Mouse (Mus musculus) bone marrow, adult 2 months (tissue): ENCODE results near the gene Tifa. TPM values are rescaled to one million over a fixed set of nuclear protein-coding genes. Genes with fewer than 3 reads are reported as not detected.

Experiments
- H3K27ac ChIP-seq: fragments of 200-500 bp; 2 replicates; pipeline ENCODE4 v1.5.1; 2012; ENCODE audit warnings: low read depth, mild to moderate bottlenecking, control low read depth, inconsistent platforms, low read length; ENCODE audit not compliant: control insufficient read depth, poor library complexity, insufficient read depth
- H3K4me1 ChIP-seq: fragments of 200-500 bp; 2 replicates; pipeline ENCODE4 v1.6.1; 2011; ENCODE audit warnings: low read length; ENCODE audit not compliant: control insufficient read depth, insufficient read depth
- H3K4me3 ChIP-seq: fragments of 200-500 bp; replicated peaks from 2 replicates; pipeline ENCODE3; 2011; ENCODE audit warnings: mild to moderate bottlenecking, low read depth, low read length, control low read depth; ENCODE audit not compliant: control insufficient read depth
- CTCF ChIP-seq: fragments of 200-500 bp; IDR thresholded peaks from 2 replicates; pipeline ENCODE4 v1.5.1; 2011; ENCODE audit warnings: low read length, control low read depth; ENCODE audit not compliant: control insufficient read depth, insufficient read depth
- POLR2A ChIP-seq: fragments of 200-500 bp; IDR thresholded peaks from 2 replicates; pipeline ENCODE4 v1.6.1; 2011; ENCODE audit warnings: low read depth, mild to moderate bottlenecking, control low read depth, low read length, borderline replicate concordance; ENCODE audit not compliant: control insufficient read depth
- WGBS: fragments of 180-500 bp; shearing (Covaris S2); methylation state at CpG from one replicate; pipeline ENCODE4 v1.1.7; 2018; 5-methylcytosine and 5-hydroxymethylcytosine counted together
- polyA plus RNA-seq: library from polyadenylated mRNA; stranded (reverse); fragments of >200 nt; gene quantifications from 2 replicates; pipeline ENCODE4 v1.2.4, GENCODE M21; 2011; ENCODE audit warnings: low replicate concordance; ENCODE audit not compliant: missing spikeins, insufficient read depth, insufficient read length

Gene Tifa
- polyA plus RNA-seq, 1 experiment: 38.2 TPM

- no peak overlapping the region for H3K27ac ChIP-seq
Observed at GRCm38 (mm10) chr3:127850776-127851646, 61.4 kb downstream of the Tifa start.

GRCm38 (mm10) chr3:127852722-127853121, 63.1 kb downstream of the Tifa start:
- 87% methylated on average over 9 of the region's 9 CpGs for WGBS
- Histone ChIP-seq H3K4me1 (no peaks in the 10 kb centered on the region), H3K27ac (no peak overlapping the region), H3K4me3 (no peak overlapping the region)
- TF ChIP-seq CTCF (no peak), POLR2A (no peak)

More at GRCm38 (mm10) chr3:127850776-127851646, 61.4 kb downstream of the Tifa start:
- H3K4me3 ChIP-seq: no peak overlapping the region
- TF ChIP-seq CTCF: no peak
- no peak for TF ChIP-seq POLR2A
- WGBS: 78% methylated on average over 9 of the region's 9 CpGs
- H3K4me1 ChIP-seq: no peaks in the 10 kb centered on the region

- Histone ChIP-seq H3K27ac (no peak overlapping the region), H3K4me1 (no peaks in the 10 kb centered on the region), H3K4me3 (no peak overlapping the region)
- TF ChIP-seq CTCF: peak; percentile 93
- no peak for TF ChIP-seq POLR2A
- WGBS: 50% methylated on average over 15 of the region's 15 CpGs
Observed at GRCm38 (mm10) chr3:127853431-127854206, 64.0 kb downstream of the Tifa start.

- H3K4me3 ChIP-seq: no peak overlapping the region
- no peak for TF ChIP-seq POLR2A
- no peak for TF ChIP-seq CTCF
- no peaks in the 10 kb centered on the region for H3K4me1 ChIP-seq
- 90% methylated on average over 11 of the region's 11 CpGs for WGBS
- no peak overlapping the region for H3K27ac ChIP-seq
Observed at GRCm38 (mm10) chr3:127861340-127861739, 71.7 kb downstream of the Tifa start.

- no peaks in the 10 kb centered on the region for H3K4me1 ChIP-seq
- no peak for TF ChIP-seq POLR2A
- TF ChIP-seq CTCF: no peak
- no peak overlapping the region for H3K27ac ChIP-seq
- H3K4me3 ChIP-seq: no peak overlapping the region
- 17% methylated on average over 4 of the region's 4 CpGs for WGBS
Observed at GRCm38 (mm10) chr3:127862479-127862878, 72.9 kb downstream of the Tifa start.

GRCm38 (mm10) chr3:127863571-127863970, 74.0 kb downstream of the Tifa start:
- no peak overlapping the region for H3K27ac ChIP-seq
- 70% methylated on average over 3 of the region's 3 CpGs for WGBS
- TF ChIP-seq POLR2A (no peak), CTCF (no peak)
- H3K4me1 ChIP-seq: no peaks in the 10 kb centered on the region
- no peak overlapping the region for H3K4me3 ChIP-seq

GRCm38 (mm10) chr3:127864242-127864641, 74.6 kb downstream of the Tifa start:
- WGBS: 83% methylated on average over 2 of the region's 2 CpGs
- Histone ChIP-seq H3K4me3 (no peak overlapping the region), H3K4me1 (no peaks in the 10 kb centered on the region), H3K27ac (no peak overlapping the region)
- TF ChIP-seq POLR2A: no peak
- TF ChIP-seq CTCF: no peak
